Mouse (Mus musculus): Measurements from ENCODE around the gene Rab5b. TPM values are rescaled to one million over a fixed set of nuclear protein-coding genes. Genes with fewer than 3 reads are reported as not detected.

Gene Rab5b
- 28.3 and 31.8 TPM in 2 replicates for polyA plus RNA-seq (2015; fragmentation: Nextera tagmentation; extraction: Ambion mirVana)

DNA sequence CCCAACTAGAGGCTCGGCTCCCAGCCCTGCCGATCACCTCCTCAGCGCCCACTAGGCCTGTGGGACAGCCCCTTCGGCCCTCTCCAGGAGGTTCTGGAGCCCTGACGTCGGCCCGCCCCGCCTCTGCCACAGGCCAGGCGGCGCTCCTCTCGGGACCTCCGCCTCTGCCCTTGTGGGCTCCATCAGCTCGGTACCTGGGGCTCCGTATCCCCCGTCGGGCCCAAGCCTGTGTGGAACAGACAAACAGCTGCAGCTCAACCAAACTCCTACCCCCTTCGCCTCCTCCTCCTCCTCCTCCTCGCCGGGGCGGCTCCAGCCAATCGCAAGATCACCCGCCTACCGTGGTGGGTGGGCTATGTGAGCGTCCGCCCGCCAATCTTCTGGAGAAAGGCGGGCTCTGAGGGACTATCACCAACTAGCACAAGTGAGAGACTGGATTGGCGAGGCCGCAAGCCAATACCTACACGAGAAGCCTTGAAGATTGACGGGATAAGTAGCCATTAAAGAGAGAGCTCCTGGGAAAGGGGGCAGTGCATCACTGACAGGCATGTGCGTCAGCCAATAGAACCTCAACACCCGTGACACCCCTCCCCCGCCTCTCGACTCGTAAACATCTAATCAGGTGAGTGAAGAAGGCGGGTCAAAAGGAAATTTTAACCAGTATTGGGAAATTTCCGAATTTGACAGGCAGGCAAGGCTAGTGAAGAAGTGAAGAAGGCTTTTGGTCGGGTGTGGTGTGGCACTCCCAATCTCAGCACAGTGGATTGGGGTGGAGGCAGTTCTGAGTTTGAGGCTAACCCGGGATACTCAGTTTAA, at the start of gene Rab5b:
TSS of gene Rab5b (minus strand) at position 273 of the 816 bp plus-strand sequence.

DNA sequence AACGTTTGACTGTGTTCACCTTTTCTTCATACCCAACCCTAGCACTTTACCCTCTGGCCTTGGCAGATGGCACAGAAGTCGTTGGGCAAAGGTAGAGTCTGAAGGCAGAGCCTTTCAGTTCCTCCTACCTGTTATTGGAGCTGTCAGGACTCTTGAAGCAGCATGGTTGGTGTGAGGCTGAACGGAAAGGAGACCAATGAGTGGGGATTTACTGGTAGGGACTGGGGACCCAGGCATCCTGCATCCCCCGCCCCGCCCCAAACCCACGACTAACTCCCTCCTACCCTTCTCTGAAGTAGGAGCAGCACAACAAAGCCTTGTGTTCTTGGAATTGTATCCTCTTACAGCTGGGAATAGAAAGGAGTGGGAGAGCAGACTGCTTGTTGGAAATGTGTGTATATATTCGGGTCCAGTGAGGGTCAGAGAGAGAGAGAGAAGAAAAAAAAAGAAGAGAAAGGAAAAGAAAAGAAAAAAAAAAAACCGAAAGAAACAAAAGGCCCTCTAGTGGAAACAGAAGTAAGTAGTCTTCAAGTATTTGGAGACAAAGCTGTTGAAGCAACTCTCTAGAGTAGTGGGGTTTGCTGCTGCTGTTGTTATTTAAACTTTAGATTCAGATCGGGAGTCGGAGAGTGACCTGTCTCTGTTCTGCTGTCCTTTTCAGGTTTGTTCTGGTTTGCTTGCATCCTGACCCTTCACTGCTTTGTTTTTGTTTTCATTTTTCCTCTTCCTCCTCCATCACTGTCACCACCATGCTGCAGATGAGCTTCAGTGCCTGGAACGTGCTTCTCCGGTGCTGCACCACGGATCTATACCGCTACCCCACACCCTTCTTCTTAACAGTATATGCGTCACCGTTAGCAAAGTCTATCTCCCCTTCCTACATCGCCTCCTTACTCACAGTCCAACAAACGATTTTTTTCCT, 48.9 kb upstream of the Rab5b start, which contains the start of gene Dgka:
TSS of gene Dgka (minus strand) at position 176 of the 922 bp plus-strand sequence.

DNA sequence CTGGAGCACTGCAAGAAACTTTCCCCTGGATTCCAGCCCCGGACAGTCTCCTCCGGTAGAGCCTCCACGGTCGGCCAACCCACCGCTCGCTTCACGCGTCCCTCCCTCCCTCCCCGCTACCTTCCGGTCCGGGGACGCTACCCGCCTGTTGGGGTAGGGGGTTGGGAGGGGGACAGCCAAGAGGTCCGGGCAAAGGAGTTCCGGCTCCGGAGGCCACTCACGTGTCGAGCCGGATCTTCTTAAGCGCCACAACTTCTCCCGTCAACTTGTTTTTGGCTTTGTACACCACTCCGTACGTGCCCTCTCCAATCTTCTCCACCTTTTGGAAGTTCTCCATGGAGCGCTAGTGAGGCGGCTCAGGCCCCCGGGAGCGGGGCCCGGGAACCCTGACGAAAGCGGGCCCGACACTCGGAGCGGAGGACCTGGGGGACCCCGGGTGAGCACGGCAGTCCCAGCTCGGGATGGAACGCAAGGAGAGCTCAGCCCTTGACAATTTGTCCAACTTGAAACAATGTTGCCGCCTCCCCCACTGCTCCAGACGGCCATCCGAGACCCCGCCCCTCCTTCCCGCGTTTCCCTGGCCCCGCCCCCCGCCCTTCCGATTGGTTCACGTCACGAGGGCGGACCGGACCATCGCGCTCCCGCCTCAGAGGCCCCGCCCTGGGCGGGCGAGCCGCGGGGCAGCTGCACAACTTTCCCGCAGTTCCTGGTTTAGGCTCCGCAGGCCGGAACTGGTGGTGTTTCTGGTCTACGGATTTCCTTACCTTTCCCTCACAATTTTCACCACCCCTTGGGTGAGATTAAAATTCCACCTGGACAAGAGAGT, 8.6 kb upstream of the Rab5b start, which contains the start of gene Cdk2:
TSS of gene Cdk2 (minus strand) at position 541 of the 826 bp plus-strand sequence.

DNA sequence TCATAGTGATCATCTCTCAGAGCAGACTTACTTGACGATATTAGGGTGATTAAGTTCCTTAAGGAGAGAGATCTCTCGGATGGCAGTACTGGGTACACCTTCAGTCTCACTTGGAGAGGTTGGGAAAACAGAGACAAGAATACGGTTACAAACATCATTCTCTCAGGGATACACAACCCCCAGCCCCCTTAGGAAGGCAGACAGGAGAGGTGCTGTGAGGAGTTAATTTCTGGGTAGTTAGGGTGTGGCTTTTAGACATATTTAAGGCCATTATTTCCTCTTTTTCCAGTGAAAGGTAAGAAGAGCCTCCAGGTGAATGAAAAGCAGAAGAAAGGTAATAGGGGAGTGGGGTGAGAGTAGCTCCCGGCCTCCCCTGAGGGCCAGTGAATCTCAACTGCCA, 7.8 kb upstream of the Rab5b start, which contains the start of gene Pmel:
TSS of gene Pmel (plus strand) at position 301 of the 400 bp plus-strand sequence.

DNA sequence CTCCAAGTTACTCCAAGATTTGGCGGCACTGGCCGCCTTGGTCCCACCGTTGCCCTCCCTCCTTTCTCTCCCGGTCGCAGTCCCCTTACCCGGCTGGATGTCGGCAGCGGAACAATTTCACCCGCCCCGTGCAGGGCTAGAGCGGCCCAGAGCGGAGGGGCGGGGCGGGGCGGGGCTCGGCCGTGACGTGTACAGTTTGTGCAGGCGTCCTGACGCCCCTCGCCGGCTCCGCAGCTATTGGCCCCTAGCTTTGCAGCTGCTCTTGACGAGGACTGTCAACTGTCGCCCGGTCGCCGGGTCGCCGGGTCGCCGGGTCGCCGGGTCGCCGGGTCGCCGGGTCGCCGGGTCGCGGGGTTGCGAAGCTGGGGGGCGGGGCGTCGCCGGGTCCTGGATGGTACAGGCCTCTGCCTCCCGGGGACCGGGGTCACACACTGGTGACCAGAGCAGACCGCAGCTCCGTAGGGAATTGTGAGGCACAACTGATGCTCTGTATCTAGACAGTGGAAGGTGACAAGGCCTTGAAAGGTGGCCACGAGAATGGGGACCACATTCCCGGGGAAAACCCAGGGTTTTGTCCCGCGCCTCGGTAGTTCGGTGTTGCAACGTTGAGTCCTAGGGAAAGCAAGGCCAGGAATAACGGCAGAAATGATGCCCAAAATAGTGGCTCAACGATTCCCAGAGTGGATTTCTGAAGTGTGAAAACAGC, 22.1 kb downstream of the Rab5b start, which contains the start of gene Suox:
TSS of gene Suox (minus strand) at position 311 of the 706 bp plus-strand sequence.

DNA sequence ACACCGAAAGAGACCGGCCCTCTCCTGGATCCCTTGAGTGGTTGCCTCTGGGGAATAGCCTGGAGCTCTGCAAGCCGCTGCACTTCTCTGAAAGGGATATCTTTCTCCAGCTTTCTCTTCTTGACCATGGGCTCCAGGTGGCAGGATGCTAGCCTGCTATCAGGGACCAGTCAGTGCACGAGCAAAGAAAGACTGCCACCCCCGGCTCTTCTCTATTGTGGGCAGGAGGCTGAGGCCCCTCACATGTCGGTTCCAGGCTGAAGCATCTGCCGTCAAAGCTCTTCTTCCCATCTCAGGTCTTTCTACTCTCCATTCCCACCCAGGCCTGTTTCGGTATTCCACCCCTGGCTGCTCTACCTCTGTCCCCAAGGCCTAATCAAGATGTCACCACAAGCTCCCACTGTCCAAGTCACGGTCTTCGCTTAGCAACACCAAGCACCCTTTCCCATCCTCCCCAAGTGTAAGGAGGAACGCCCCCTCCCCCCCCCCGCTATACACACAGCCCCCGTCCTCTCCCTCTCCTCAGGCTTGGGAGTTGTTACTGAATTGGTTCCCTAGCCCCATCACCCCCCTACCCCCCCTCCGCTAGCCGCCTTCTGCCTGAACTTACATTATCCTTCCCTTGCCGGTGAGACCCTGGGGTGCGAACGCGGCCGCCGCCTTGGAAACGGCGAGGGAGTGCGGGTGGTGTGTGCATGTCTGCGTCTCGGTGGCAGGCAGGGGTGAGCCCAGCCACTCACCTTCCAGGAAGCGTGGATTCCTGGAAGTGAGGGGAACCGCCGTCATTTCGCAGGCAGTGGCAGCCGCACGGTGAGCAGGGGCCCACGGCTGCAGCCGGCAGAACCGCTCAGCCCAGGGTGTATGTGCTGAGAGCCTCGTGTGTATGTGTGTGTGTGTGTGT, 50.7 kb downstream of the Rab5b start, which contains the start of gene Ikzf4:
TSS of gene Ikzf4 (minus strand) at position 881 of the 901 bp plus-strand sequence.

Other genes starting within 250 kb of the Rab5b start
- gene Smarcc2, start 237.0 kb downstream of the Rab5b start, polyA plus RNA-seq (2015; fragmentation: Nextera tagmentation; extraction: Ambion mirVana), result 22.0 and 26.1 TPM in 2 replicates
- 807 and 844 TPM in 2 replicates for gene Myl6, start 202.1 kb downstream of the Rab5b start, polyA plus RNA-seq (2015; fragmentation: Nextera tagmentation; extraction: Ambion mirVana)
- 3.4 and 3.7 TPM in 2 replicates for gene Myl6b, start 197.6 kb downstream of the Rab5b start, polyA plus RNA-seq (2015; fragmentation: Nextera tagmentation; extraction: Ambion mirVana)
- 19.0 and 22.8 TPM in 2 replicates for gene Esyt1, start 170.4 kb downstream of the Rab5b start, polyA plus RNA-seq (2015; fragmentation: Nextera tagmentation; extraction: Ambion mirVana)
- gene Zc3h10, start 148.5 kb downstream of the Rab5b start, polyA plus RNA-seq (2015; fragmentation: Nextera tagmentation; extraction: Ambion mirVana), result 6.2 and 7.0 TPM in 2 replicates
- gene Rpl41, start 147.0 kb downstream of the Rab5b start, polyA plus RNA-seq (2015; fragmentation: Nextera tagmentation; extraction: Ambion mirVana), result 3,867 and 4,026 TPM in 2 replicates
- 154 and 167 TPM in 2 replicates for gene Pa2g4, start 130.3 kb downstream of the Rab5b start, polyA plus RNA-seq (2015; fragmentation: Nextera tagmentation; extraction: Ambion mirVana)
- gene Erbb3, start 106.6 kb downstream of the Rab5b start, polyA plus RNA-seq (2015; fragmentation: Nextera tagmentation; extraction: Ambion mirVana), result 0.41 and 0.51 TPM in 2 replicates
- gene Rps26, start 69.5 kb downstream of the Rab5b start, polyA plus RNA-seq (2015; fragmentation: Nextera tagmentation; extraction: Ambion mirVana), result 871 and 883 TPM in 2 replicates
- gene Ikzf4, start 50.3 kb downstream of the Rab5b start, polyA plus RNA-seq (2015; fragmentation: Nextera tagmentation; extraction: Ambion mirVana), result 0.34 and 0.95 TPM in 2 replicates
- 2.7 and 3.1 TPM in 2 replicates for gene Suox, start 22.2 kb downstream of the Rab5b start, polyA plus RNA-seq (2015; fragmentation: Nextera tagmentation; extraction: Ambion mirVana)
- 0.48 and 0.61 TPM in 2 replicates for gene Pmel, start 7.9 kb upstream of the Rab5b start, polyA plus RNA-seq (2015; fragmentation: Nextera tagmentation; extraction: Ambion mirVana)
- gene Cdk2, start 8.8 kb upstream of the Rab5b start, polyA plus RNA-seq (2015; fragmentation: Nextera tagmentation; extraction: Ambion mirVana), result 69.6 and 73.1 TPM in 2 replicates
- gene Dgka, start 48.6 kb upstream of the Rab5b start, polyA plus RNA-seq (2015; fragmentation: Nextera tagmentation; extraction: Ambion mirVana), result 3.3 and 5.3 TPM in 2 replicates
- 23.9 and 26.6 TPM in 2 replicates for gene Pym1, start 51.6 kb upstream of the Rab5b start, polyA plus RNA-seq (2015; fragmentation: Nextera tagmentation; extraction: Ambion mirVana)
- gene Mmp19, start 94.6 kb upstream of the Rab5b start, polyA plus RNA-seq (2015; fragmentation: Nextera tagmentation; extraction: Ambion mirVana), result 0.67 and 1.2 TPM in 2 replicates
- gene Dnajc14, start 107.8 kb upstream of the Rab5b start, polyA plus RNA-seq (2015; fragmentation: Nextera tagmentation; extraction: Ambion mirVana), result 21.1 and 26.6 TPM in 2 replicates
- gene Tmem198b, start 108.1 kb upstream of the Rab5b start, polyA plus RNA-seq (2015; fragmentation: Nextera tagmentation; extraction: Ambion mirVana), result 3.9 and 6.1 TPM in 2 replicates
- 118 and 139 TPM in 2 replicates for gene Sarnp, start 121.1 kb upstream of the Rab5b start, polyA plus RNA-seq (2015; fragmentation: Nextera tagmentation; extraction: Ambion mirVana)
- 68.8 and 73.7 TPM in 2 replicates for gene Ormdl2, start 125.4 kb upstream of the Rab5b start, polyA plus RNA-seq (2015; fragmentation: Nextera tagmentation; extraction: Ambion mirVana)
- gene Gdf11, start 195.5 kb upstream of the Rab5b start, polyA plus RNA-seq (2015; fragmentation: Nextera tagmentation; extraction: Ambion mirVana), result 0.82 and 1.2 TPM in 2 replicates
- 240 and 284 TPM in 2 replicates for gene Cd63, start 204.7 kb upstream of the Rab5b start, polyA plus RNA-seq (2015; fragmentation: Nextera tagmentation; extraction: Ambion mirVana)
- 4.8 and 5.9 TPM in 2 replicates for gene Rdh5, start 226.6 kb upstream of the Rab5b start, polyA plus RNA-seq (2015; fragmentation: Nextera tagmentation; extraction: Ambion mirVana)
- gene Bloc1s1, start 227.8 kb upstream of the Rab5b start, polyA plus RNA-seq (2015; fragmentation: Nextera tagmentation; extraction: Ambion mirVana), result 116 and 145 TPM in 2 replicates
- gene Itga7, start 237.6 kb upstream of the Rab5b start, polyA plus RNA-seq (2015; fragmentation: Nextera tagmentation; extraction: Ambion mirVana), result 2.5 and 3.2 TPM in 2 replicates

Data from spleen, postnatal 0 days (tissue).